Mouse (Mus musculus): Measurements from ENCODE around the gene Msl1. TPM values are rescaled to one million over a fixed set of nuclear protein-coding genes. Genes with fewer than 3 reads are reported as not detected.
A peak's percentile ranks its signal among the peaks of the same experiment; 100 is the strongest.
"Not testable (repeated sequence)": the region's sequence is repeated elsewhere in the genome, so short reads cannot be mapped to it uniquely, and the experiment has no call there.

Msl1 gene
- total RNA-seq, 2 experiments from 2014 or later: 119 to 121 TPM

DNA sequence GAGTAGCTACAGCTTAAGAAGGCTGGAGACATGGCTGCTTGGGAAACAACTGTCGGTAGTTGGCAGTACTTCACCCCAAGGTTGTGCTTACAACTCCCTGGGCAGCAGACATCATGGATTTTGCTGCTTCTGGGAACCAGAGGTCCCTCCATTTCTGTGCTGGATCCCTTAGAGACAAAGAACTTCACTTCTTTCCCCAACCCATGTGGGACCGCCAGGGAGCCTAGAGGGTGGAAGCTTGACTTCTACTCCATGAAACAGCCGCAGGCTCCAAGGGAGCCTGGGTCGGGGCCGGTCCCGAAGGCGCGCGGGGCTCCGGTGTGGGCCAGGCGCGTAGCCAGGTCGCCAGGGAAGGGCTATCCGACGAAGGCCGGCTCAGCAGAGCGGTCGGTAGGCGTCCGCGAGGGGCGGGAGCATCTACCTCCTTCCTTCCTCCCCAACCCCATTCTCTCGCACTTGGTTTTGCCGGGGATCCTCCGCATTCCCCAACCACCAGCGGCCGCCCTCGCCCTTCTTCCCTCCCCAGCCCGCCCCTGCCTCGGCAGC, 774 bp upstream of the Msl1 start:
- peak in 1 of 2 experiments; percentile 62 for DNase-seq (ENCODE audit: low spot score in 2 of 2)

- DNase-seq (ENCODE audit: low spot score in 2 of 2): peak in 1 of 2 experiments; percentile 22
Observed at GRCm38 (mm10) chr11:98795714-98796514, 598 bp downstream of the Msl1 start.

GRCm38 (mm10) chr11:98796515-98797216, 1.4 kb downstream of the Msl1 start:
- DNase-seq (ENCODE audit: low spot score in 2 of 2): peak in 1 of 2 experiments; percentile 59

- no peak for DNase-seq (ENCODE audit: low spot score in 2 of 2)
Observed at GRCm38 (mm10) chr11:98797306-98797705, 2.0 kb downstream of the Msl1 start.

DNA sequence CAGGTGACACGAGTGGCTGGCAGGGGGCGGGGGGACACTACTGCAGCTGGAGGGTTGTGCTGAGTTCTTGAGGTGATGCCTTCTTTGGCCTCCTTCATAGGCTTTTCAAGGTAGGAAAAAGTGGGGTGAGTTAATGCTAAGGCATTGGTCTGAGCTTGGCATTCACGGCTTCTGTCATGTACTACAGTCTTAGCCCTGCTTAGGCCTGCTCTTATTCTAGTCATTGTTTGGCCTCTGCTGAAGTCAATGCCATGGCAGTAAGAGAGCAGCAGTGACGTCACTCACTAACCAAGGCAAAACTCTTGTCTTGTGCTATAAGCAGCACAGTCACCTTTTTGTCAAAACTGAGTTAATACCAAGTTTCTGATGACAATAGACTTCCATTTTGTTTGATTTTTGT, 2.6 kb downstream of the Msl1 start:
- DNase-seq (ENCODE audit: low spot score in 2 of 2): no peak

DNA sequence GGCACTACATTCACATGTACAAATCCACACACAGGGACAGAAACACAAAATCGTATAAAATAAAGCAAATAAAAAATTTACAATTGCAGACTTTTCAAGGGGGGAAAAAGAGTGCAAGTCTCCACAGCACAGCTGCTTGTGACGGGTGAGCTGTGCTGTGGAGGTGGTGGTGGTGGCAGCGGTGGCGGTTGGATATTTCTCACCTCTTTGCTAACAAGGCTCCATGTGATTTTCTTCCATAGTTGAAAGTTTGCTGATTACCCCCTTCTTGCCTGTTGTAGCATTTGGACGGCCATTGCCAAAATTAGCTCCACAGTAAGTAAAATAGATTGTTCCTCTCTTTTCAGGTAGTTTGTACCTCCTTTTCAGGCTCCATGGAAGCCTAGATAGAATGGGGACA, 9.3 kb downstream of the Msl1 start, which contains the start of gene Casc3:
TSS of gene Casc3 (plus strand) at position 301 of the 400 bp plus-strand sequence.
- no peak for DNase-seq (ENCODE audit: low spot score in 2 of 2)

- no peak for DNase-seq (ENCODE audit: low spot score in 2 of 2)
Observed at GRCm38 (mm10) chr11:98808417-98808816, 13.1 kb downstream of the Msl1 start.

DNA sequence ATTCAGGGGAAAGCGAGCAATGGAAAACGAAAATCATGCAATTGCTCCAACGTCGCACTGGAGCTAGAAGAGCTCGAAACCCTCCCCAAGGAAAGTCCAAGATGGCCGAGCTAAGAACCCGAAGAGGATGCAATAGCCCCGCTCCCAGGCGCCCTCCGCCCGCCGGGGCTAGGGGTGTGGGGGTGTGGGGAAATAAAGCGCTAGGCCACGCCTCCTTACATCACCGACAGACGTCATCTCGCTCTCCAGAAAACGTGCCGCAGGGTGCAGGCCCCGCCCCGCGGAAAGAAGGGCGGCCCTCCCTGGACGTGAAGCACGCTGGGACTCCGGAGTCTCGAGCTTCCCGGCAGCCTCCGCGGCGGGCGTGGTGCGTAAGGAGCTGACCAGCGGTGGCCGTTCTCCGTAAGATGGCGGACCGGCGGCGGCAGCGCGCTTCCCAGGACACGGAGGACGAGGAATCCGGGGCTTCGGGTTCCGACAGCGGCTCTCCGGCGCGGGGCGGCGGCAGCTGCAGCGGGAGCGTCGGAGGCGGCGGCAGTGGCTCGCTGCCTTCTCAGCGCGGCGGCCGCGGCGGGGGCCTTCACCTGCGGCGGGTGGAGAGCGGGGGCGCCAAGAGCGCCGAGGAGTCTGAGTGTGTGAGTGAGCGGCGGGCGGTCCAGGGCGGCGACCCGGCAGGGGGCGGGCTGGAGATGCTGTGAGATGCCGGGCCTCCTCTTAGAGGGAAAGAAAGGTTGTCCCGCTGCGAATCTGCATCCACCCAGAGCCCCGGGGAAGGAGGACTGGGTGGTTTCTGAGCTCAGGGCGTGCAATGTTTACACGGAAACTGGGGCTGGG, 14.4 kb downstream of the Msl1 start:
- peak; percentile 95 to 98 for DNase-seq (ENCODE audit: low spot score in 2 of 2)

DNA sequence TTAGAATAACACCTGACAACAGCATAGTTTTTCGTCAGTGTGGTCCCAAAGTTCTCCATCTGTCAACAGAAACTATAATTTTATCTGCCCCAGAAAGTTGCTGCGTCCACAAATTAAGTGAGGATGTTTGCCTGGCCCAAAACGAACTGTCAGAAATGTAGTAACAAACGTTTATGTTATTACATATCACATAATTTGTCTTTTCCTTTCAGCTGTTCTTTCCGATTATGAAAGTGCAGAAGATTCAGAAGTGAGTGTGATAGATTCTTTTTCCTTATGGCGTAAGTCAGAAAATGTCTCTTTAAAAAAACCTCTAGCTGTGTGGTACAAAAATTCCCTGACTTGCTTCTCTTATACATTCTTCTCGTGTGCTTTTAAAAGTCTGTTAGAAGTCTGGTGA, 15.4 kb downstream of the Msl1 start:
- DNase-seq (ENCODE audit: low spot score in 2 of 2): no peak

GRCm38 (mm10) chr11:98816706-98817239, 21.5 kb downstream of the Msl1 start:
- DNase-seq (ENCODE audit: low spot score in 2 of 2): no peak

GRCm38 (mm10) chr11:98820968-98821367, 25.7 kb downstream of the Msl1 start:
- no peak for DNase-seq (ENCODE audit: low spot score in 2 of 2)

DNA sequence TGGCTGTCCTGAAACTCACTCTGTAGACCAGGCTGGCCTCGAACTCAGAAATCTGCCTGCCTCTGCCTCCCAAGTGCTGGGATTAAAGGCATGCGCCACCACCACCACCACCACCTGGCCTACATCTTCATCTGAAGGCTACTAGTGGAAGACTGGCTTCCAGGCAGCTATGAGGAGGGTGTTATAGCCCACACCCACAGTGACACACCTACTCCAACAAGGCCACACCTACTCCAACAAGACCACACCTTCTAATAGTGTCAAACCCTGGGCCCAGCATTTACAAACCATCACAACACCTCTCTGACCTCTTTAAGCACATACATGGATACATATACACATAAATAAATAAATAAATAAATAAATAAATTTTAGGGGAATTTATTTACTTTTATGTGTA, 30.8 kb downstream of the Msl1 start:
- DNase-seq (ENCODE audit: low spot score in 2 of 2): not testable (repeated sequence)

- DNase-seq (ENCODE audit: low spot score in 2 of 2): no peak
Observed at GRCm38 (mm10) chr11:98827877-98828276, 32.6 kb downstream of the Msl1 start.

GRCm38 (mm10) chr11:98829091-98829775, 33.9 kb downstream of the Msl1 start:
- no peak for DNase-seq (ENCODE audit: low spot score in 2 of 2)

GRCm38 (mm10) chr11:98829875-98830274, 34.6 kb downstream of the Msl1 start:
- DNase-seq (ENCODE audit: low spot score in 2 of 2): no peak

- no peak for DNase-seq (ENCODE audit: low spot score in 2 of 2)
Observed at GRCm38 (mm10) chr11:98835296-98835695, 40.0 kb downstream of the Msl1 start.

GRCm38 (mm10) chr11:98835725-98836124, 40.4 kb downstream of the Msl1 start:
- DNase-seq (ENCODE audit: low spot score in 2 of 2): no peak

DNA sequence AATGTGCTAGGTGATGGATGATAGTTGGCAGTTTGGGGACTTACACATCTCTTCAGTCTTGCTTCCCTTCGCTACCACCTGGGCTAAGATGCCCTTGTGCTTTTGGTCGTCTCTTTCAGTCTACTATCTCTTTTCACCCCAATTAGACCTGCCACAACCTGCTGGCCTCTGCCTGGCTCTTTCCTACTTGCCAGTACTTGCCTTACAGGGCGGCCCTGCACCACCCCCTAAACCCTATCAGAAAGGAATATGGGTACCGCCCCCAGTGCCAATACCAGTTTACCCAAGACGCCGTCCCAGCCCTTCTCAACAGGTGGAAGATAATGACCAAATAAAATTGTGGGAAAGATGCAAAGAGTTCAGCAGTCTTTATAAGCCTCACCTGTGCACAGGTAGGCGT, 40.8 kb downstream of the Msl1 start:
- no peak for DNase-seq (ENCODE audit: low spot score in 2 of 2)

DNA sequence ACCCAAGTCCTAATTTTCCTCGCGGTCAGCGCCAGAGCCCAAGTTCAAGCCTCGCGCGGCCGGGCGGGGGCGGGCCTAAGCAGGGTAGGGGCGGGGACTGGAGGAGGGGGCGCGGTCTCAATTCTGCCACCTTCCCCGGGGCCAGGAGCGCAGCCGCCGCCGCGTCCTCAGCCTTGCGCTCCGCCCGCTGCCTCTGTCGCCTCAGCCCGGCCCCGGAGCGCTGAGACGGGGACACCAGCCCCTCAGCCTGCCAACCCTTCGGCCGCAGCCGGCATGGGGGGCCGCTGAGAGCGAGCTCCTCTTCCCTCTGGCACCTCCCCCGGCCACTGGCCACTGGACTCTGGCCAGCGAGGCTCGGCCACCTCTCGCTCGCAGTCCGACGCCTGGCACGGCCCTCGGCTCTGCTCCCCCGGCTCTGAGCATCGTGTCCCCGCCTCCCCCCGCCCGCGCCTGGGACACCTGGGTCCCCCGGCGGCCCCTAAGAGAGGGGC, 41.4 kb downstream of the Msl1 start, which contains the start of gene Rapgefl1:
TSS of gene Rapgefl1 (plus strand) at position 135 of the 491 bp plus-strand sequence.
- DNase-seq (ENCODE audit: low spot score in 2 of 2): peak; percentile 62 to 76

- DNase-seq (ENCODE audit: low spot score in 2 of 2): no peak
Observed at GRCm38 (mm10) chr11:98837231-98837704, 42.0 kb downstream of the Msl1 start.

Measured in adrenal gland, postnatal 4 days (tissue).